Mouse (Mus musculus): ENCODE measurements at regions not wholly inside any gene's neighbourhood (a gene's known extent, or its start where the extent isn't known, plus 50 kb on each side); places are given as distances from the start of the nearest gene placed in this dataset.

DNA sequence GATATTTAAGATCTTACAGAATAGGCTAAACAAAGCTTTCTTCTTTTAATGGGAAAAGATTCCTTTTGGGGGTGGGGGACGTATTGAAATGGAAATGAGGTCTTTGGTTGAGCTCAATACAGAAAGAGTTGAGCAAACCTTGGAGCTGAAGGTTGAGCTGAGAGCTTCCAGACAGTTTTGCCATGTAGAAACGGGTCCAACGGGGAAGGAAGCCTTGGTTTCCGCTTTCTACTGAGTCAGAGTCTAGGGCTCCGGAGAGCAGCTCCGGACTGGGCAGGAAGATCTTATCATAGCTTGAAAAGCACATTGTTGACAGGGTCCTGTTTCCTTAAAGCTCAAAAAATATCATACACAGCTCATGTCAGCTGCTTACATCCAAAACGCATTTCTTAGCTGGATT is 97.0 kb upstream of the Myo10 start:
- DNase-seq (ENCODE audit: low read depth, low spot score): no peak

DNA sequence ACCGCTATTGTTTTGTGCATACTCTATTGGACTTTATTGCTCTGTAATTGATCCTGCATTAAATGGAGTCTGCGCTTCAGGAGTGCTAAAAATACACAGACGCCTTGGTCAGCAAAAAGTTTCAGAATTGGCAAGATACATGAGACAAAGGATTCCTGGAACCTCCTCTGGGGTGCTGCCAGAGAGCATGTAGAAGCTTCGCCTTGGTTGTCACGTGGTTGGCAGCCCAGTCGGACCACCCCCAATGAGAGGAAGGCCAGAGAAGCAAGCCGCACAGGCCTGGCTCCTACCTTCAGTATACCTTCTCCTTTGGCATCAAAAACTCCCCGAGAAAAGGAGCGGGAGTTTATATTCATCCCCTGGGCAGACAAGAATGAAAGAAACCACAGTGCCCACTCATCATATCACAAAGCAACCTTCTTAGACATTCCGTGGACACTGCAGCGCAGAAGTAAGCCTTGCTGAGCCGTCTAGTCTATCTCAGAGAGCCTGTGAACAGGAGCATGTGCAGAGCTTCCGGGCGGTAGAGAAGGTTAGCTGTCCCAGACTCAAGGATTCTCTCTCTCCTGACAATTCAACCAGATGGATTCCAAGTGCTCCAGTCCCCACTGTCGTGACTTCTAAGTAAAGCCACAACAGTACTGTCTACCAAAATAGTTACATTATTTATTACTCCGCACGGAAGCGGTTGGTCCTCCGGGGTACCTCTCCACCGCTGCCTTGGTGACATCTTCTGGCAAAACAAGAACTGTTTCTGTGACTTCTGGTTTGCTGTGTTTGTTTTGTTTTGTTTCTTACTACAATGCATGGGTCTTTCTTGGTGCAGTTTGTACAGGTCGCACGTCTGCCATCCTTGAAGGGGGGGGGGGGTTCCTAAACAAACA is 85.6 kb upstream of the Myo10 start:
- DNase-seq (ENCODE audit: low read depth, low spot score): no peak

DNA sequence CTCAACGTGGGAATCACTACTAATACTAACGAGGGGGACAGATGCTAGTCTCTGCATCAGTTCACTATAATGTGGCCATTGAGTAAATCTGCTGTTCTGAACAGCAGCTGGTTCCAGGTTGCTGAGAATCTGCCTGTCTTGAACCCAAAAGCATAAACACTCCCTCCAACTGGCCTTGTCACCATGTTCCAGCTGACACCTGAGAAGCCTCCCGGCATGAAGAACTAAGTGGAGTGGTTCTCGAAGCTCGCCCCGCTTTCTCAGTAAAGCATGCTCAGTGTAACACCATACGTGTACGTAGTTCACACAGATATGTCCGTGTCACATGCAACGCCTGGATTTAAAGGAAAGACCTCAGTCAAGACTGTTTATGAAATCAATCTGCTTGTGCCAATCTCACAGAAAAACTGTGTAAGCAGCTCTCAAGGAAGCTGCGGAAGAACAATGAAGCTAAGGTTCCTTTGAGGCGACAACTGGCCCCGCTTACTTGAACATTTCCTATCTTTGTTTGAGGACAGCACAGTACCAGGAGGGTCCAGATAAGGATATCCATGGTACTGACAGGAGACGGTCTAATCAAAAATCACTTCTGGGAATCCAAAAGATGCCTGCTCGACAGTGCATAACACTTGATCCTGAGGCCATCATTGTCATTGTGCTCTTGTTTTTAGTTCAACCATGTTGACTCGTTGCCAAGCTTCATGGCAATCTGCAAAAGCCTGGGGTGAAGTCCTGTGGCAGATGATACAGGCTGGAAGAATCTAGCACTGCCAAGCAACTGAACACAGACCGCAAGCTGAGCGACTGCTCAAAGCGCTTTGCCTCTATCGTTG is 82.8 kb upstream of the Myo10 start:
- no peak for DNase-seq (ENCODE audit: low read depth, low spot score)

DNA sequence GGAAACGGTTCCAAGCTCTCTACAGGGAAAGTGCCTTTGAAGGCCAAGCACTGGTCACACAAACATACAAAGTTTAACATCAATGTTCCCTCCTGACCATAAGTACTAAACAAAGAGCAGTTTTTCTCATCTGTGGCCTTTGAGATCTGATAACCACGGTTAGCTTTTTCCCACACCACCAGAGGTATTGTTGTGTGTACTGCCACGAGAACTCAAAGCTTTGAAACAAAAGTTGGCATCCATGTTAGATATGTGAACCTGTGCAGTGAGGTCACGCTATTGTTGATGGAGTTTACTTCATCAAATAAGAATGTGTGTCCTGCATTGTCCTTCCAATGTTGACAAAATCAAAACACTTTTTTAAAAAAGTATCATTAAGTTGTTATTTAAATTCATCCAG is 79.9 kb upstream of the Myo10 start:
- DNase-seq (ENCODE audit: low read depth, low spot score): no peak

DNA sequence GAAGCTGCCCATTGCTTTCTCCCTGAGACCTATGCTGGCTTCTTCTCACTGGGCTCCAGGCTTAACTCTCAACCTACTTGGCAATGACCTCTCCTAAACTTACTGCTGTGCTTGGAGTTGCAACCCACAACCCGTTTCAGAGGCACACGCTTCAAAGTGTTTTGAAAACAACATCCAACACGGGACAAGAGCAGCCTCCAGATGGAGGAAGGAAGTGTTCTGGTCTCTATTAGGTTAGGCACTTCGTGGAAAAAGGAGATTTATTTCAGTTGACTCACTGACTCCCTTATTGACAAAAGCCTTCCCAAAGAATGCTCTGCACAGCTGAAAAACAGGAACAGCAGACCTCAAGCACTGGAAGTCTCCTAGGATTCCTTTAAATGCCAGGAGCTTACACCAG is 76.1 kb upstream of the Myo10 start:
- DNase-seq (ENCODE audit: low read depth, low spot score): no peak

DNA sequence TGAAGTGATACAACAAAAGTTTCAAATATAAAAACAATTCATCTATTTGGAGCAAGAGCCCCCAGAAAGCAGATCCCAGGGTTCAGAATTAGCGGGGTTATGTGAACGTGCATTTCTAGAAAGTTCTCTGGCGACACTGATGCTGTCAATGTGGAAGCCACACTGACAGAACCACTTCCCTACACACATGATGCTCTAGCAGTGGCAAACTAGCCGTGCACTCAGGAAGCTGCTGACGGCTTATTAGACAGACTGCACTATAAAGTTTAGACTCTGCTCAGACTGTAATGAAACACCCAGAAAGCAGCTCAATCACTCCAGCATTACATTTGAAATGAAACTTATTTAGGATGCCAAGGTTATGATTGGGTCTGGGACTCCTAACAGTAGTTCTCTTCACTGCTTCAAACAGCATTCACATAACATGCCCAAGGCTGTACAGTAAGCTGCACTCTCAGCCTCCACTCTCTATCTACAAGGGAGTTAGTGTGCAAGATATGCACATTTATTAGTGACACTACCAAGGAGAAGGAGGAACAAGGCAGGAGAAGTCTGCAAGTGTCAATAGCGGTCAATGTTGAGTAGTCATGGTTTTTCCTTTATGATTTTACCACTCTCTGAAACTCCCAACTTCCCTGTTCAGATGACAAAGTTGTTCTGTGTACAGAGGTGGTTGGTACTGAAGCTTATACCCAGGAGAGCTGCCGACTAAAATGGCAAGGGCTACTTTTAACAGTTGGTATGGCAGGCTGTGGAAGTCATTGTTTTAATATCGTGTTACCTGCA is 71.9 kb upstream of the Myo10 start:
- no peak for DNase-seq (ENCODE audit: low read depth, low spot score)

DNA sequence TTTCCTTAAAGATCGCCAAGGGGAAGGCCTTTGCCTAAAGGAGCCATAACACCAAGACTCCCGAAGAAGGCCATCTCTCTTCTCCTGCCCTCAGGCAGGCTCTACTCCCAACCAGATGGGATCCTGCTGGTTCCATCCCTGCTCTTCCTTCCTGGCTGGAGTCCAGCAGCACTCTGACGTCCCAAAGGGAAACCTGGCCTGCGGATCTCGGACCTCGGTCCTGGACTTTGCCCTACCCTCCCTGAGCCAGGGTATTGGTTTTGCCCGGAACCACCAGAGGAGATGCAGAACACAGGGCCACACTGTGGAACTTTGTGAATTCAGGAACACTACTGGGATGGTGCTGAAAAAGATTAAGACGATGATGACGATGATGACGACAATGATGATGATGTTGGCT is 67.4 kb upstream of the Myo10 start:
- DNase-seq (ENCODE audit: low read depth, low spot score): no peak

DNA sequence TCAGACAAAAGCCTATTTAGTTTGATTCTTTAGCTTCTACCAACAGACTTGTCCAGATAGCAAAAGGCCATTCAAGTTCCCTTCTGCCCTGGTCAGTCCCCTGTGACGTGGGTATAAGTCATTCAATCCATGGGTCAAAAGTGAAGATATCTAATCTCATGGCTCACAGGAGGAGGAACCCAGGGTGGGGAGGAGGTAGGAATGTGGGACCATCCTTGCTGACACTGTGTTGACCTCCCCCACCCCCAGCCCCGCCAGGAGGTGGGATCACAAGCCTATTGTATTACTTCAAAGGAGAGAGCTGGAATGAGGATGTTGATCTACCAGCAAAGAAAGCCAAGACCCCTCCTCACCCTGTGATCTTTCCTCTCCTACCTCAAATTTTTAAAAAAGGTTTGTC is 66.5 kb upstream of the Myo10 start:
- no peak for DNase-seq (ENCODE audit: low read depth, low spot score)

DNA sequence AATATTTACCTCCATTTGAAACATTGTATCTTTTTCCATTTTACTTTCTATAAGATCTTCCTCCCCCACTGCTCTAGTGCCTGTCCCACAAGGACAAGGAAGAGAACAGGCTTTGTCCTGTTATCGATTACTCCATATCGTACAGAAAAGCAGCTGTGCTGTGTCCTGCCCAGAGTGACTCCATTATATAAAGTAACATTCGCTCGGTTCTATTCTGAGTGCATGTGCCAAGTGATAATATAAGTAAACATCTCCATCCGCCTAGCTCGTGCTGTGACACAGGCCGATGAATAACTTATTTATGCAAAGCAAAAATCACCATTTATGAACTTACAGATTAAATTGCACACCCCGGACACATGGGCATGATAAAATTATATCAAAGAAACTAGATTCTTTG is 64.8 kb upstream of the Myo10 start:
- no peak for DNase-seq (ENCODE audit: low read depth, low spot score)

DNA sequence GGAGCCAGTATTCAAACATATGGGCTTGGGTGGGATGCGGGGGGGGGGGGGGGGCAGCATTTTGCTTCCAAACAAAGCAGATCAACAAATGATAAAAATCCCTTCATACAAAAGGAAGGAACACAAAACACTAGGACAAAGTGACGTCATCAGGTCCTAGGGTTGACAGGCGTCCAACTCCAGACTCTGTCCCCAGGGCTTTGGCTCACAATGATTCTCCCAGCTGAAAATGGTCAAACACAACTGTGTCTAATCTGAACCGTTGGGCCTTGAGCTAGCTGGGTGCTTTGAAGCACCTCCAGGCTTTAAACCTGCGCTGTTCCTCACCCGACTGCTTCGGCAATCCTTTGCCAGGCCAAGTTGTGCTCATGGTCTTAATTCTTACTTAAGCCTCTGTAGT is 64.1 kb upstream of the Myo10 start:
- no peak for DNase-seq (ENCODE audit: low read depth, low spot score)

DNA sequence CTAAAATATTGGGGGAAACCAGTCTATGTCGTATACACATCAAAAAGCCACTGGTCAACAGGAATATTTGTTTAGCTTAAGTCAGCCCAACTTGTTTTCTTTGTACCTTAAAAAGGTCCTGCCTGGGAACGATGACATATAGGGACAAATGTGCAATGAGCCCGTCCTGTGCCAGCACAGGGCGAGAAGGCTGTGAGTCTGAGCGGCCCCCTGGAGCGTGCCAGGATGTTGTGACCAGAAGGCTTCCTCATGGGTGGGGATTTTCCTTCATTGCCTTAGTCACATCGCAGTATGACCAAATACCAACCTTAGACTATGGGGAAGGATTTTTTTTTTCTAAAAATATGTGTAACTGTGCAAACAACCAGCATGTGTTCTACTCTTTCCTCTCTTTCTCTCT is 58.7 kb upstream of the Myo10 start:
- no peak for DNase-seq (ENCODE audit: low read depth, low spot score)

DNA sequence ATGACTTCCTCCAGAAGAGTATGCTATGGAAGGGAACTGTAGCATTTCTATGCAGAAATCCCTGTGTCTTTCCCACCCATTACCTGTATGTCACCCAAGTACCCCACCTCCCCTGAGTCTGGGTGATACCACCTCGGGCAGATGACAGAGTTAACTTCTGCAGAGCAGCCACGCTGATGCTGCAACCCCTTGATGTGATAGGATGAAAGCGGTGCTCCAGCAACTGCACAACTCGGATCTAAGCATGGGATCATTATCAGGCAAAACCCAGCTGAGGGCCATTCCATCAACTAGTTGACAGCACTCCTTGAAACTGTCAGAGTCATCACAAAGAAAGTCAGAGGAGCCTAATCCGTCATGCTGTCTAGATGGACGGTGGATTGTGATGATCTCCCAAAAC is 49.8 kb upstream of the Myo10 start:
- DNase-seq (ENCODE audit: low read depth, low spot score): no peak
